Mouse (Mus musculus): Measurements from ENCODE around the gene Mef2b.
A peak's percentile ranks its signal among the peaks of the same experiment; 100 is the strongest.

Mef2b gene

DNA sequence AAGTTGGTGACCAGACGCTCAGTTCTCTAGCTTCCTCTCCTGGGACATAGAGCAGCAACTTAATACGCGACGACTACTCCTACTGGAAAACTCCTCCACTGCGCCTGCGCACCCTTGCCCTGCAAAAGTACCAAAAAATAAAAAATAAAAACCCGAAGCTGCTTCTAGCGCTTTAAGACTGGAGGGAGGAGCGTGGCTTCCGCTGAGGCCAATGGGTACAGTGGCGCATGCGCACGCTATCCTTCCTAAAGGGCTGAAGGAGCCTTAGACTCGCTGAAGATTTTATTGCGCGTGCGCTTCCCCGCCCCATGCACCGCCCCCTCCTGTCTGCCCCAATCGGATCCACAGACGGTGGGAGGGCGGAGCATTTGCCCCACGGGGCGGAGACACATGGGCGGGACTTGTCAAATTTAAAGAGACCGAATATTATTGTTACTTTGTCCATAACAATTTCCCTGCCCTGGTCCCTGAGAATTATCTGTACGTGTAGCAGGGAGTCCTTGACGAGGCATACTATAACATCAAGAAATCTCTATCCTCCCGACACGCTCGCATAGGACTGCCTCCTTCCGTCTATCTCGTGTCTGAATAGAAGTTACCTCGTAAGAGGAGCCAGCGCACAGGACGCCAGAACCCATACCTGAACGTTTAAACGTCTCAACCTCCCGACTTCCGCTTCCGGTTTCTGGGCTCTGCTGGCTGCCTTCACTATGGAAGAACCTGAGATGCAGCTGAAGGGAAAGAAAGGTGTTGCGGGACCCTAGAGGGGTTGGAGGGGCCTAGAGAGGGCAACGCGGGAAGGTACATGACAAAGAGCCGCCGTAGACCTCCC, at the start of gene Mef2b, which contains the start of the genes Rfxank and Borcs8:
TSS of gene Mef2b (plus strand) at position 686 of the 832 bp plus-strand sequence.
TSS of gene Rfxank (minus strand) at position 129 of the 832 bp plus-strand sequence.
TSS of gene Borcs8 (plus strand) at position 474 of the 832 bp plus-strand sequence.
- peak; percentile 99 for DNase-seq

DNA sequence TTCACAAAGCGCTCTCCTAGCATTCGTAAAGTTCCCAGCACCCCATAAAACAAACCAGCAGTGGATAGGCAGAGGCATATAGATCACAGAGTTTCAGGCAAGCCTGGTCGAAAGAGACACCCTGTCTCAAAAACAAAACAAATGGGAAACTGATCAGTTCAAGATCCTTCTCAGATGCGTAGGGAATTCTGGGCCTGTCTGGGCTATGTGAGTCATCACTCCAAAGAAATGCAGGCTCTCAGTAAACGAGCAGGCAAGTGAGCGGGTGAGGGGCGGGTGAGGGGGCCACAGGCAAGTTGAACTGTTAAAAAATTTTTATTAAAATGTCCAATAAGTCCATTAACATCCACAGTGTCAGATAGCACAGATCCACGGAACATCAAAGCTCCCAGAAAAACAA, 46.7 kb upstream of the Mef2b start:
- no peak for DNase-seq

DNA sequence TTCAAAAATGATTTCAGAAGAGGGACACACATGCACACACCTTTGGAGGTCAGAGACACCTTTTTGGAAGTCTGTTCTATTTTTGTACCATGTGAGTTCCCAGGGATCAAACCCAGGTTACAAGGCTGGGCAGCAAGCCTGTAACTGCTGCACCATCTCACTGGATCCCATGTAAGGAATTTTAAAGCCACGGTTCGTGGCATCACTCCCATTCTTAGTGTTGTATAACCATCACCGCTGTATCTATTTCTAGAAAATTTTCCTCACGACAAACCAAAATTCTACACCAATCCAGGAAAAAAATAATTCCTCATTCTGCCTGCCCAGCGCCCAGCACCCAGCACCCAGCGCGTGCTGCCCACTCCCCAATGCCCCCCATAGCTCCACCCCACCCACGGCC, 40.2 kb upstream of the Mef2b start:
- no peak for DNase-seq

DNA sequence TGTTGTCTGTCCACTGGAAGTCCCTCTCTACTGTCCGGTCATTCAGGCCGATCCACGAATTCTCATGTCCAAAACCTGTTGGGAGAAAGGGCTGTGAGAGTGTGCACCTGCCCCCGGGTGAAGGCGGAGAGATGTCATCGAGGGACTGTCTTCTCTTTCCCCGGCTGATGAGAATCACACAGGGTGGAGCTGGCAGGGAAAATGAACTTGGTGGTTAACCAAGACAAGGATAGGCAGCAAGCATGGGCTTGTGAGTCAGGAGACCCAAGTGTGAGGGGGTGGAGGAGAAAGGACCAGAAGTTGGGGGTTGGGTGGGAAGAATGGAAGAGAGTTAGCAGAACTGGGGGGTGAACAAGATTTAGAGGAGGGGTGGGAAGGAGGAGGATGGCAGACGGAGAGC, 39.3 kb upstream of the Mef2b start:
- no peak for DNase-seq

DNA sequence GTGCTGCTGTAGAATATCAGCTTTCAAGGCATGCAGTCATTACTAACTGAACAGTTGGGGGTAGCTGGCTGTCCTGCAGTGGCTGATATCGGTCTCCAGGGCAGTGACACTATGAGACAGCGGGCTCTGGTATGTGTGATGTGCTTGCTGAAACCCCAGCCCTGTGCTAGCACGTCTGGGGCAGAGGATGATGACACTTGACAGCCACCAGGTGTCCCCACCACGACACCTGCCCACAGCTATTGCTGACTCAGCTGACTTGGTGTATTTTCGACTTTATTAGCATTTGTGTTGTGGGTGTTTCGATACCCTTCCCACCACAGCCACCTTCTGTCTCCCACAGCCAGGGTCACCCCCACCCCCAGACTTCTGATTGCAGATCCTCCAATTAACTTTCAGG, 35.0 kb upstream of the Mef2b start:
- DNase-seq: peak; percentile 44

- no peak for DNase-seq
These were observed 34.6 kb upstream of the Mef2b start for GRCm38 (mm10) chr8:70104922-70105321.

DNA sequence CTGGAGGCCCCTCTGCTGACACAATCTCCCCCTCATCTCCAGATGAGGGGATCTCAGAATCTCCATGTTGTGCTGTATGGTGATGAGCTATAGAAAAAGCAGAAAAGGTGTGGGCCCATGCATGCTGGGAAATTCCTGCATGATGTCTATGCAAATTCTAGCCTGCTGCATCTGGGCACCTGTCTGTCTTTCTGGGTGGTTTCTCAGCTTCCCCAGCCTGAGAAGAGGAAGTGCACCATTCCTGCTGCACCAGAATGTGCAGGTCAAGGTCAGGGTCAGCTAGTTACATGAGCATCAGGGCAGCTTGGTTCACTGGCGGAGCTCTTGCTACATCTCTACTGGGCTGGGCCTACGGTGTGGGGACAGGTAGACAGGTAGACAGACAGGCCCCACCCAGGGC, 29.1 kb upstream of the Mef2b start:
- DNase-seq: no peak

- no peak for DNase-seq
These were observed 28.2 kb upstream of the Mef2b start for GRCm38 (mm10) chr8:70111192-70111795.

GRCm38 (mm10) chr8:70112401-70113016, 27.0 kb upstream of the Mef2b start:
- DNase-seq: no peak

- DNase-seq: no peak
These were observed 25.0 kb upstream of the Mef2b start for GRCm38 (mm10) chr8:70114488-70114887.

DNA sequence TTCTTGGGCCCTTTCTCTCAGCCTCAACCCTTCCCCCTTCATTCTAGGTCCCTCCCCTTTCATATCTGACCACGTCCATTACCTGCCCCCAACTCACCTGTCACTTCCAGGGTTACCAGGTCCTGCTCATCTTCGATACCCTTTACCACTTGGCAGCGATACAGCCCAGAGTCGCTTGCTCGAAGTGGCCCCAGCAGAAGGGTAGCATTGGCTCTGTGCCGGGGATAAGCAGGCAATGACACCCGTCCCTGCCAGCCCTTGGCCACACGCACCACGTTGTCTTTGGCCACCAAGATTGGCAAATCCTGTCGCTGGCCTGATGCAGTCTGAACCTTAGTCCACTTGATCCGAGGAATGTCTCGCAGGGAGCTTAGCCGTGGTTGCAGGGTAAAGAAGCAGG, 24.6 kb upstream of the Mef2b start:
- no peak for DNase-seq

- DNase-seq: no peak
These were observed 21.9 kb upstream of the Mef2b start for GRCm38 (mm10) chr8:70117611-70118010.

DNA sequence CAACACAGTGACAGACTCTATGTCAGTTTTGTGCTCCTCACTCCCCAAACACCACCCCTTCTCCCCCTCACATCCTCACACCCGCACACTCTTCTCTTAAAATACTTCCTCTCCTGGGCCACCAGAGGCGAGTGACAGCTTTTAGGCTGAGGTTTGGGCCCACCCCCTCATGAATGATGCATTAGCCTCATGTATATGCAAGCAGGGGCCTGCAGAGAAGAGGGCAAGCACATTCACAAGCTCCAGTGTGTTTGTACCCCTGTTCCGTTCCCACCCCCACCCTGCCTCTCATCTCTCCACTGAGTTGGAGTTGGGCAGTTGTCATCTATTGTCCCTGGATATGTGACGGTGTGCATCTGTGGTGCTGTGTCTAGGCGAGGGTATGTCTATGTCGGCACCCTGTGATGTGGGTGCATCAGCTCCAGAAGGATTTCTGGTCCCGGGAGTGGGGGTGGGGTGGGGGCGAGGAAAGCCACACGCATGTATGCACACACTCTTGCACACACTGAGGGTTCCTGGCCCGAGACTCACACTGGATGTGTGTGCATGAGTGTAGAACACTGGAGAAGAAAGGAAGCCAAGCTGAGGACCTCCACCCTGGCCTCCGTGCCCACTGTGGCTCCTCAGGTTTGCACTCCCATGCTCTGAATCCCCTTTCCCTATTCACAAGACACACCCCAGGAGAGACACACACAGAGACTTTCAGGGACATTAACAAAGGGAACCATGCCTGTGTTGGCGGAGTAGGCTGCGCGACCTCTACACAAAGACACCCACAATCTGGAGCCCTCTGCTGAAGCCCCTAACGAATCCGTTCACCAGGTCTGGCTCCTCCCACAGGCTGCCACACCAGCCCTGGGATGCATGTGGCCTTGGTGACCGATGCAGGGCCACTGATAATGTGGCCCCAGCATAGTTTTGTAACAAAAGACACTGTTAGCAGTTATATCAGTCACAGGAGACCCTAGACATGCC, 20.5 kb upstream of the Mef2b start:
- DNase-seq: no peak

DNA sequence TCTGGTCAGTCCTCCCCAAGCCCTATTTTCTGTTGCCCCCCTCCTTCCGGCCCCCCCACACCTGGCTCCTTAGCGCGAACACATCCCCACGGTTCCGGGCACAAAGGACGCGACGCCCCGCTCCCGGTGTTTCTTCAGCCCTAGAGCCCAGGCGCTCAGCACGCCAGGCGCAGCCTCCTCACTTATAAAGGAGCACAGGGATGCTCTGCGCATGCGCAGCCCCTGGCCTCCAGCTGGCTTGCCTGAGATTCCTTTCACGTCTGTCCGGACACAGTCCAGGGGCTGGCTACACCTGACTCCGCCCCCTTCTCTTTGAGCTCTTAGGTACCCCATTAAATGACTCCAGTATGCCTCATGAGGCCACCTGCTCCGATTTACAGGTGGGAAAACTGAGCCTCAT, 18.8 kb upstream of the Mef2b start, which contains the start of gene Ncan:
TSS of gene Ncan (minus strand) at position 207 of the 400 bp plus-strand sequence.
- peak; percentile 63 for DNase-seq

DNA sequence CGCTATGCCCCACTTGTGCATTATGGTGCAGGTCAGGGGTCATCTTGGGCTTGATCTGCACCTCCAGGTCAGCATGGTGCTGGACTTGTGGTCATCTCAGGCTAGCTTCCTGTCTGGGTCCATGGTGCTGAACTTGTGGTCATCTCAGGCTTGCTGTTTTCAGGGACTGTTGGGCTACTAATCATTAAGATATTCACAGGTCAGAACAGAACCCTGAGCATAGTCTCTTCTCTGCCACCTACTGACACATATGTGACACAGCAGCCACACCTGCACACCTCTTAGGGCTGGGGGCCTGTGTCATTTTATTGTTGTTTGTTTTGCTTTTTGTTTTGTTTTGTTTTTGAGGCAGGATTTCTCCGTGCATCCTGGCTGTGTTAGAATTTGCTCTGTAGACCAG, 16.6 kb upstream of the Mef2b start:
- DNase-seq: no peak

- no peak for DNase-seq
These were observed 14.5 kb upstream of the Mef2b start for GRCm38 (mm10) chr8:70124992-70125391.

GRCm38 (mm10) chr8:70128435-70128834, 11.1 kb upstream of the Mef2b start:
- peak; percentile 56 for DNase-seq

DNA sequence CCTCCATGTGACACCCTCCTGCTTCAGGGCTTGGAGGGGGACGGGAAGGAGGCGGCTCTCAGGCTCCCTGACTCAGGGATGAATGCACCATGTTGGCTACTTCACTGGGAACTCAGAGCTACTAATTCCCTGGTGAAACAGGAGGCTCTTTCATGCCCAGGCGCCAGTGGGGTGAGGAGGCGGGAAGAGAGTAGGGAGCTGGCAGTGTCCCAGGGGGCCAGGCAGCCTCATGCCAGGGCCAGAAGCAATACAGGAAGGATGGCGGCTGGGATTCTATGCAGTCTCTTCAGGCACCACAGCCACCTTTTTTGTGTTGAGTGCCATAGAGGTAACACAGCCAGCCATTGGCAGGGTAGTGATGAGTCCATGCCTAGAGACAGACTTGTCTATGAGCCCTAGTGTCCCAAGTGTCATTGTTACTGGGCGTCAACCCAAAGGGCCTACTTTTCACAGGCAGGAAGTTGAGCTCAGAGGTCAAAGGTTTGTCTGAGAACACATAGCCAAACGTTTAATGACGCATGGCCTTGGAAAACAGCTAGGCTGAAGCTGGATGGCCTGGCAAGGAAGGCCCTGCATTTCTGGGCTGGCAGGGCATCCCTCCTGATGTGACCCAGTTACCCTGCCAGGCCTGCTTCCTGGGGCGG, 10.1 kb upstream of the Mef2b start:
- DNase-seq: peak; percentile 43

GRCm38 (mm10) chr8:70130066-70130465, 9.4 kb upstream of the Mef2b start:
- no peak for DNase-seq

GRCm38 (mm10) chr8:70131166-70131883, 8.2 kb upstream of the Mef2b start, which contains the start of gene Nr2c2ap:
Gene Nr2c2ap, plus strand, starts transcription at chr8:70131333.
- DNase-seq: peak; percentile 85

GRCm38 (mm10) chr8:70134086-70134485, 5.4 kb upstream of the Mef2b start:
- no peak for DNase-seq
